Mouse (Mus musculus): Measurements from ENCODE around the gene Arhgap42. TPM values are rescaled to one million over a fixed set of nuclear protein-coding genes. Genes with fewer than 3 reads are reported as not detected.

Arhgap42 gene
- total RNA-seq, 2 experiments from 2014 or later, result 4.8 to 5.3 TPM

DNA sequence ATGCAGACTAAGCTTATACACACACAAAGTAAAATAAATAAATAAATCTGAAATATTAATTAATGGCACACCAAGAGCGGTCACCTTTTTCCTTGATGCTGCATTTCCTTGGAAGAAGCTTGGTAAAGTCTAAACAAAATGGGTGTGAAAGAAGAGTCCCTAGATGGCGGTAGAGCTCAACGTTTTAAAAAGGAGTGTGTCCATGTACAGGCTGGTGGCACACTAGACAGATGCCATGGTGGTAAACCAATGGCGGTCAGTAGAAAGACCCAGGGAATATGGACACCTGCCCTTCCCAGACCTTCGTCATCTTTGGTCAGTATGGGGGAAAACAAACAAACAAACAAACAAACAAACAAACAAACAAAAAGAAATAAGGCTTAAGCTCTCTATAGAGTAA is 187.7 kb downstream of the Arhgap42 start:
- intact Hi-C loops (cut with DNase I), result no loop called here

DNA sequence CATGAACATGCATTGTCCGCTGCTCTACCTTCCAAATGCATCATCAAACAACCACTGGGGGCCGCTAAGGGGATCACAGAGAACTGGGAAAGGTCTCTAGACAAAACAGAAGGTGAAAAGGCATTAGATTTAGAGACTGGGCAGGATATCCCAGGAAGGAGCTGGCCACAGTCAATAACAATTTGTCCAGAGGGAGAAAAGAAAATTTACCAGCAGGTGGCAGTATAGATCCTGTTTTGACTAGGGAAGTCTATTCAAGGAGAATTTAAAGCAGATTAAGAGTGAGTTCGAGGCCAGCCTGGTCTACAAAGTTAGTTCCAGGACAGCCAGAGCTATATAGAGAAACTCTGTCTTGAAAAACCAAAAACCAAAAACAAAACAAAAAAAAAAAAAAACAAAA is 189.7 kb downstream of the Arhgap42 start:
- intact Hi-C loops (cut with DNase I), result loop anchor here (2.0 kb wide), 1 partner anchor 328 kb away; no protein-coding TSS in a partner anchor
- no peak for DNase-seq

More for the DNA sequence above, 187.7 kb downstream of the Arhgap42 start:
- DNase-seq, result no peak

GRCm38 (mm10) chr9:9041009-9041408 is 197.9 kb downstream of the Arhgap42 start:
- intact Hi-C loops (cut with DNase I), result no loop called here
- no peak for DNase-seq

- intact Hi-C loops (cut with DNase I), result no loop called here
- no peak for DNase-seq
These were observed 201.8 kb downstream of the Arhgap42 start for GRCm38 (mm10) chr9:9037017-9037671.

GRCm38 (mm10) chr9:9027904-9028303 is 211.0 kb downstream of the Arhgap42 start:
- intact Hi-C loops (cut with DNase I), result no loop called here
- DNase-seq, result no peak

GRCm38 (mm10) chr9:9027445-9027844 is 211.5 kb downstream of the Arhgap42 start:
- DNase-seq, result no peak
- intact Hi-C loops (cut with DNase I), result no loop called here

- no peak for DNase-seq
These were observed 223.8 kb downstream of the Arhgap42 start for GRCm38 (mm10) chr9:9015108-9015507.

GRCm38 (mm10) chr9:9001170-9001569 is 237.7 kb downstream of the Arhgap42 start:
- intact Hi-C loops (cut with DNase I), result no loop called here
- DNase-seq, result no peak

More at GRCm38 (mm10) chr9:9015108-9015507, 223.8 kb downstream of the Arhgap42 start:
- intact Hi-C loops (cut with DNase I), result no loop called here

- DNase-seq, result no peak
- intact Hi-C loops (cut with DNase I), result no loop called here
These were observed 242.4 kb downstream of the Arhgap42 start for GRCm38 (mm10) chr9:8996494-8996893.

DNA sequence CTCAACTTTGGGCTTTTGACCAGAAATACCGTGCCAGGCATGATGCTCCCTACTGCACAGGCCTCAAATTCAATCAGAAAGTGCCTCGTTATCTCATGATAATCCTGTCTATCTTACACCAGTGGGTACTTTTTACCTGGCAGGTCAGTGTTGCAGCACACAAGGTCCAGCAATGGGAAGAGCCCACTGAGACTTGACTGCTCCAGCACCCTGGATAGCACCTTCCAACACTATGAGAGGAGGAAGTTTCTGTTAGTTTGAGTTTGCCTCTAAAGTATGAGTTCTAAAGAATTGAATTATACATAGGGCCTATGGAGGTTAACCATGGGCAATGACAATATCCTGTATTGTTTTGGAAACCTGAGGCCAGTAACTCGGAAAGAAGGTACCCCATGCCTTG is 256.6 kb downstream of the Arhgap42 start:
- no peak for DNase-seq
- intact Hi-C loops (cut with DNase I), result no loop called here

DNA sequence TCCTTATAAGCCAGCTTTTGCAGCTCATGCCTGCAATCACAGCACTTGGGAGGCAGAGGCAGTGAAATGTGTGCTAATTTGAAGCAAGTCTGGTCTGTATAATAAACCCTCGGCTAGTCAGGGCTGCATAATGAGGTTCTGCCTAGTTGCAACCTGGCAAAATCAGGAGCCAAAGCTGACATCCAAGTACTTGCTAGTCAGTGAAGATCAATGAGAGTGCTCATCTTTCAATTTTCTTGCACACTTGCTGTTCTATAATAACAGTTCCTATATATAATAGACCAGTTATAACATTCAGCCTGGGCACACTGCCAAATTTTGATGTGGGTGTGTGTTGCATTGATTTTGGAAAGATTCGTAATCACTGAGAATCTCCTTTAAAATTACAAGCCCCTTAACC is 261.1 kb downstream of the Arhgap42 start:
- no peak for DNase-seq
- intact Hi-C loops (cut with DNase I), result no loop called here

DNA sequence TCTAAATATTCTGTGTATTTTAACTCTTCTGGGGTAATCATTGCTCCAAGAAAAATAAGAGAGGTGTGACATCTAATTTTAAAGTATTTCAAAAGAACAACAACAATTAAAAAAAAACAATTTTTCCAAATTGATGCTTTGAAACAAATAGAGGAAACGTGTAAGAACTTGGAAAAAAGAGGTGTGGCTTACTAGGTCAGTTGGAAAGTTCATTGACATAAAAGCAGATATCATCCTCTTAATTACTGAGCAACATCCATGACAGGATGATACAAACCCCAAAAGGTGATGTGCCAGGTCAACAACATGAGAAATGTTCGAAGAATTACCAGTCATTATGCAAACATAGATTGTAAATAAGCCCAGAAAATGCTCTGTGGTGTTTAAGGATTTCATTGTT is 267.4 kb downstream of the Arhgap42 start, which contains the start of gene Gm16485:
Gm16485 (plus strand) TSS at position 301 of the 400 bp plus-strand sequence.
- intact Hi-C loops (cut with DNase I), result no loop called here
- no peak for DNase-seq

DNA sequence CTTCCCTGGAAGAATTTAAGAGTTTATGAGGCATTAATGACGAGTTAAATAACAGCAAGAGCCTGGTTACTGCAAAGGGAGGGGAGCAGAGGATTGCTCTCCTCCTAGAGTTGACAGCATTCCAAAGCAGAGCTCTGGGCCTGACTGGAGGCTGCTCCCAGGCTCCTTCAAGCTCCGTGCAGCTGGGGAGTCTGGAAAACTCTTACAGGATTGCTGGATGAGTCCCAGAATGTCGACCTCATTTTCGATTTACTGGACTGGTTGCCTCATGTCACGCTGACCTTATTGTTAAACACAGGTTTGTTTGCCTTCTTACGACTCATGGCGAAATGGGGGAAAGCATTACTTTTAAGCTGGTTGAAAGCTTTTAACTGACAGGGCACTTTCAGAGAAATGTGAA is 268.7 kb downstream of the Arhgap42 start:
- intact Hi-C loops (cut with DNase I), result no loop called here
- peak; percentile 16 to 31 for DNase-seq

DNA sequence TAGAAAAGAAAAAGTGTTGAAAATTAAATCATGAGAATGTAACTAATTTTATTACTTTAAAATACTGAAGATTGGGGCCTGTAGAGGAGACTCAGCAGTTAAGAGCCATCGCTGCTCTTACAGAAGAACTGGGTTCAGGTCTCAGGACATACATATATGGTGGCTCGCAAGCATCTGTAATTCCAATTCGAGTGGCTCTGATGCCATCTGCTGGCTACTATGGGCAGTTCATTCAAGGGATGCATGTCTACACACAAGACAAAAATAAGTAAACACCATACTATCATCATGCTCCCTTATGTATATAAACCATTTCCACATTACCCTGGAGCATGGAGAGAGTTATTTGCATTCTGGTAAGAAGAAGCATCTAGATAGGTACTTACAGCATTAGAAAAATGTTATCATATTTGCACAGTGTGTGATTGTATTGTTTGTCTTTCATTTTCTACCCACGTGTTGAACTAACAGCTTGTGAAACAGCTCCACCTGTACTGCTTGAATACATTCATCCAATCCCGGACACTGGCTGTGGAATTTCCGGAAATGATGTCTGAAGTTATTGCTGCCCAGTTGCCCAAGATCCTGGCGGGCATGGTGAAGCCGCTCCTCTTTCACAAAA is 274.3 kb downstream of the Arhgap42 start:
- DNase-seq, result peak in 1 of 2 experiments; percentile 4
- intact Hi-C loops (cut with DNase I), result no loop called here

- DNase-seq, result no peak
- intact Hi-C loops (cut with DNase I), result no loop called here
These were observed 285.6 kb downstream of the Arhgap42 start for GRCm38 (mm10) chr9:8953306-8953705.
